Mouse (Mus musculus): ENCODE data around the gene Pgpep1. TPM values are rescaled to one million over a fixed set of nuclear protein-coding genes. Genes with fewer than 3 reads are reported as not detected.

Pgpep1 gene
- polyA plus RNA-seq, 1 experiment: 35.2 TPM

DNA sequence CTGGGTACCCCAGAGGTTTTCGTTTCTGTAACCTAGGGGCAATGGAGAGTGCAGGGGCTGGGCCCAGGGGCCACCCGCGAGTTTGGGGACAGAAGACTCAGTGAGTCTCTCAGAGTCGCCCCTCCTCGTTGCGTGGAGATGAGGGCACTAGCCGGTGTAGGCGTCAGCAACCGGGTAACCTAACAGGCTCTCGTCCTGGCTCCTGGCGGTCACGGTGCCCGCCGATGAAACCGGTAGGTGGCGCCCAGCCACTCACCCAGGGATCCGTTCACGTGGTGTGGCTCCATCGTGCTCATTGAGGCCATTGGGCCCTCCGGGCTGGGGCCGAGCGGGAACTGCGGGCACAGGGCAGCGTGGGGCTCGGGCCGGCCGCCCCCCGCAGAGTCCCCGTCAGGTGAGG, 61.9 kb downstream of the Pgpep1 start:
- H3K27ac ChIP-seq (ENCODE audit: insufficient read depth, low read depth, low read length): no peak overlapping the region
- TF ChIP-seq CTCF (IDR thresholded peaks at IDR 0.05; ENCODE audit: low read depth, low read length) (no peak), POLR2A (IDR thresholded peaks at IDR 0.05; ENCODE audit: borderline replicate concordance, low read depth, low read length) (no peak)
- peaks cover 23% of the 10 kb centered on the region for H3K4me1 ChIP-seq (ENCODE audit: control insufficient read depth, insufficient read depth, low read length)

DNA sequence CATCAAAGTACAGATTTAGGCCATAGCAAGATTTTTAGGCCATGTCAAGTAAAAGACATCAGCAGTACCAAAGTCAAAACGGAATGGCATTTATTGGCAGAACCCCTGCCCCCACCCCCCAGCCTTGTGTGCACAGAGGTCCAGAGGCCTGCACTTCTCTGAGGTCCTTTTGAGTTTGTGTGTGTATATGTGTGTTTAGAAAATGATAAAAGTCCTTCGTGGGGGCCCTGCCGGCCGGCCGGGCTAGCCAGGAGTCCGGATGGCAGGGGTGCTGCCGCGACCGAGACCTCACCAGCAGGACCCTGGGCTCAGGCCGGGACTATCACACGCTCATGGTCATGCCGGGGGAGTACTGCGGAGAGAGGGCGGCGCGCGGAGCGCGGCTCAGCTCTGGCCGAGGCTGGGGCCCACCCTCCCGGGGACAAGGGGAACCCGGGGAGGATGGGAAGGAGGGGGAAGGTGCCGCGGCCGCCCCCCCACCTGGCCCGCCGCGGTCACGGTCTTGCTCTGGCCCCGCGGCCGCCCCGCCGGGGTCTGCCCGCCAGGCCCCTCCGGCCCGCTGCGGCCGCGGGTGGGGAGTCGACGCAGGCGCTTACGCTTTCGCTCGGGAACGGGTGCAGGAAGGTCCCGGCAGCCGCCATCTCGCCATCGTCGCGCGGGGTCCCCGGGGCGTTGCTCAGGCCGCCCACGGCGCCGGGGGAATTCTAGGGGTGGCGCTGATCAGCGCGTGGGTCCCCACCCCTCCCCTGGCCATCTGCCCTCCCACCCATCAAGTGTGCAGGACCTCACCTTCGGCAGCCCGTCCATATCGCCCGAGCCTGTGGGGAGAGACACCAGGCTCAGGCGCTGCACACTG, 62.5 kb downstream of the Pgpep1 start:
- H3K4me1 ChIP-seq (ENCODE audit: control insufficient read depth, insufficient read depth, low read length): peaks cover 23% of the 10 kb centered on the region
- H3K4me3 ChIP-seq (ENCODE audit: insufficient read depth, low read length): no peak overlapping the region
- TF ChIP-seq POLR2A (IDR thresholded peaks at IDR 0.05; ENCODE audit: borderline replicate concordance, low read depth, low read length) (no peak), CTCF (IDR thresholded peaks at IDR 0.05; ENCODE audit: low read depth, low read length) (no peak)
- no peak overlapping the region for H3K27ac ChIP-seq (ENCODE audit: insufficient read depth, low read depth, low read length)

More for the DNA sequence above, 61.9 kb downstream of the Pgpep1 start:
- no peak overlapping the region for H3K4me3 ChIP-seq (ENCODE audit: insufficient read depth, low read length)

DNA sequence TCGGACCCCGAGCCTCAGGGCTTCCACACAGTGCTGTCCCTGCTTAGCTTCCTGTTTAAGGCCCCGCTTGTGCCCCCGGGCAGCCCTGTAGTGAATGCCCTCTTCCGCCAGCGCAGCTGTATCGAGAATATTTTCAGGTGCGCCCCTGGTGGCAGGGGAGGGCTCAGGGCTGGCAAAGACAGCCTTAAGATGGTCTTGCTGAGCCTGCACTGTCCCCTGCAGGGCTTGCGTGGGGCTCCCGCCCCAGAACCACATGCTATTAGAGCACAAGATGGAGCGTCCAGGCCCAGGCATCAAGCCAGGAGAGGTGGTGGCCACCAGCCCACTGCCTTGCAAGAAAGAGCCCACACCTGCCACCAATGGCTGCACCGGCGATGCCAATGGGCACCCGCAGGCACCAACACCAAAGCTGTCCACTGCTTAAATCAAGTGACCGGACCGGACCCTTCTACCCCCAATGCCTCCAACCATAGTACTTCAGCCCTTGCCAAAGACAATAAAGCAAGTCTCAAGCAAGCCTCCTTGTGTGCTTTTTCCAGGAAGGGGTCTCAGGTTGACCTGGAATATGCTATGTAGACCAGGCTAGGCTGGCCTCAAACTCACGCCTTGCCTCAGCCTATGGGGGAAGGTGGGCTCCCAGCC, 63.3 kb downstream of the Pgpep1 start:
- Histone ChIP-seq H3K4me1 (ENCODE audit: control insufficient read depth, insufficient read depth, low read length) (peaks cover 23% of the 10 kb centered on the region), H3K27ac (ENCODE audit: insufficient read depth, low read depth, low read length) (no peak overlapping the region), H3K4me3 (ENCODE audit: insufficient read depth, low read length) (no peak overlapping the region)
- TF ChIP-seq POLR2A (IDR thresholded peaks at IDR 0.05; ENCODE audit: borderline replicate concordance, low read depth, low read length): no peak
- no peak for TF ChIP-seq CTCF (IDR thresholded peaks at IDR 0.05; ENCODE audit: low read depth, low read length)

Other genes with a start within 250 kb of the Pgpep1 start
- gene Crtc1, start 220.8 kb downstream of the Pgpep1 start, polyA plus RNA-seq (2012; ENCODE audit: insufficient read depth, insufficient read length, missing spikeins): 8.4 and 8.9 TPM in 2 replicates
- gene Klhl26, start 183.4 kb downstream of the Pgpep1 start, polyA plus RNA-seq (2012; ENCODE audit: insufficient read depth, insufficient read length, missing spikeins): 10.8 and 10.9 TPM in 2 replicates
- not detected in 2 replicates for gene Tmem59l, start 173.0 kb downstream of the Pgpep1 start, polyA plus RNA-seq (2012; ENCODE audit: insufficient read depth, insufficient read length, missing spikeins)
- 0.97 and 1.0 TPM in 2 replicates for gene Crlf1, start 167.2 kb downstream of the Pgpep1 start, polyA plus RNA-seq (2012; ENCODE audit: insufficient read depth, insufficient read length, missing spikeins)
- 80.7 and 86.0 TPM in 2 replicates for gene Rex1bd, start 153.6 kb downstream of the Pgpep1 start, polyA plus RNA-seq (2012; ENCODE audit: insufficient read depth, insufficient read length, missing spikeins)
- gene Uba52, start 149.6 kb downstream of the Pgpep1 start, polyA plus RNA-seq (2012; ENCODE audit: insufficient read depth, insufficient read length, missing spikeins): 825 and 873 TPM in 2 replicates
- gene Fkbp8, start 132.7 kb downstream of the Pgpep1 start, polyA plus RNA-seq (2012; ENCODE audit: insufficient read depth, insufficient read length, missing spikeins): 163 and 178 TPM in 2 replicates
- gene Kxd1, start 132.4 kb downstream of the Pgpep1 start, polyA plus RNA-seq (2012; ENCODE audit: insufficient read depth, insufficient read length, missing spikeins): 82.2 and 82.3 TPM in 2 replicates
- gene Ell, start 120.9 kb downstream of the Pgpep1 start, polyA plus RNA-seq (2012; ENCODE audit: insufficient read depth, insufficient read length, missing spikeins): 17.1 TPM in 2 replicates
- 36.0 and 41.4 TPM in 2 replicates for gene Isyna1, start 66.0 kb downstream of the Pgpep1 start, polyA plus RNA-seq (2012; ENCODE audit: insufficient read depth, insufficient read length, missing spikeins)
- 106 and 123 TPM in 2 replicates for gene Ssbp4, start 51.5 kb downstream of the Pgpep1 start, polyA plus RNA-seq (2012; ENCODE audit: insufficient read depth, insufficient read length, missing spikeins)
- gene Lrrc25, start 44.2 kb downstream of the Pgpep1 start, polyA plus RNA-seq (2012; ENCODE audit: insufficient read depth, insufficient read length, missing spikeins): 185 and 197 TPM in 2 replicates
- 3.3 and 4.9 TPM in 2 replicates for gene Gdf15, start 27.9 kb downstream of the Pgpep1 start, polyA plus RNA-seq (2012; ENCODE audit: insufficient read depth, insufficient read length, missing spikeins)
- gene Lsm4, start 12.9 kb upstream of the Pgpep1 start, polyA plus RNA-seq (2012; ENCODE audit: insufficient read depth, insufficient read length, missing spikeins): 62.3 and 65.9 TPM in 2 replicates
- 102 and 111 TPM in 2 replicates for gene Jund, start 38.6 kb upstream of the Pgpep1 start, polyA plus RNA-seq (2012; ENCODE audit: insufficient read depth, insufficient read length, missing spikeins)
- not detected in 2 replicates for gene Iqcn, start 43.1 kb upstream of the Pgpep1 start, polyA plus RNA-seq (2012; ENCODE audit: insufficient read depth, insufficient read length, missing spikeins)
- gene Gm3336, start 58.2 kb upstream of the Pgpep1 start, polyA plus RNA-seq (2012; ENCODE audit: insufficient read depth, insufficient read length, missing spikeins): not detected in 2 replicates
- gene Pde4c, start 63.3 kb upstream of the Pgpep1 start, polyA plus RNA-seq (2012; ENCODE audit: insufficient read depth, insufficient read length, missing spikeins): not detected in 2 replicates
- 7.9 and 9.4 TPM in 2 replicates for gene Rab3a, start 94.3 kb upstream of the Pgpep1 start, polyA plus RNA-seq (2012; ENCODE audit: insufficient read depth, insufficient read length, missing spikeins)
- 32.4 and 33.7 TPM in 2 replicates for gene Mpv17l2, start 100.6 kb upstream of the Pgpep1 start, polyA plus RNA-seq (2012; ENCODE audit: insufficient read depth, insufficient read length, missing spikeins)
- gene Pik3r2, start 116.3 kb upstream of the Pgpep1 start, polyA plus RNA-seq (2012; ENCODE audit: insufficient read depth, insufficient read length, missing spikeins): 26.9 and 27.5 TPM in 2 replicates
- 57.7 and 59.6 TPM in 2 replicates for gene Mast3, start 144.7 kb upstream of the Pgpep1 start, polyA plus RNA-seq (2012; ENCODE audit: insufficient read depth, insufficient read length, missing spikeins)
- 0.20 TPM in 1 of 2 replicates, not detected in the other for gene Il12rb1, start 148.1 kb upstream of the Pgpep1 start, polyA plus RNA-seq (2012; ENCODE audit: insufficient read depth, insufficient read length, missing spikeins)
- gene Arrdc2, start 179.3 kb upstream of the Pgpep1 start, polyA plus RNA-seq (2012; ENCODE audit: insufficient read depth, insufficient read length, missing spikeins): 27.8 and 29.7 TPM in 2 replicates
- 0.99 and 1.8 TPM in 2 replicates for gene Kcnn1, start 202.9 kb upstream of the Pgpep1 start, polyA plus RNA-seq (2012; ENCODE audit: insufficient read depth, insufficient read length, missing spikeins)
- gene Ccdc124, start 213.5 kb upstream of the Pgpep1 start, polyA plus RNA-seq (2012; ENCODE audit: insufficient read depth, insufficient read length, missing spikeins): 35.6 and 39.9 TPM in 2 replicates
- not detected in 2 replicates for gene Slc5a5, start 232.4 kb upstream of the Pgpep1 start, polyA plus RNA-seq (2012; ENCODE audit: insufficient read depth, insufficient read length, missing spikeins)
- 1,719 and 1,824 TPM in 2 replicates for gene Rpl18a, start 237.0 kb upstream of the Pgpep1 start, polyA plus RNA-seq (2012; ENCODE audit: insufficient read depth, insufficient read length, missing spikeins)
- 37.3 and 44.2 TPM in 2 replicates for gene Map1s, start 245.5 kb upstream of the Pgpep1 start, polyA plus RNA-seq (2012; ENCODE audit: insufficient read depth, insufficient read length, missing spikeins)

Measured in bone marrow macrophage, adult 2 months (primary cell).